Mouse (Mus musculus): Measurements from ENCODE around the gene Neurod2. TPM values are rescaled to one million over a fixed set of nuclear protein-coding genes. Genes with fewer than 3 reads are reported as not detected.
A peak's percentile ranks its signal among the peaks of the same experiment; 100 is the strongest.

The Neurod2 gene
- polyA plus RNA-seq, 1 experiment from 2014 or later, result 1.3 TPM

DNA sequence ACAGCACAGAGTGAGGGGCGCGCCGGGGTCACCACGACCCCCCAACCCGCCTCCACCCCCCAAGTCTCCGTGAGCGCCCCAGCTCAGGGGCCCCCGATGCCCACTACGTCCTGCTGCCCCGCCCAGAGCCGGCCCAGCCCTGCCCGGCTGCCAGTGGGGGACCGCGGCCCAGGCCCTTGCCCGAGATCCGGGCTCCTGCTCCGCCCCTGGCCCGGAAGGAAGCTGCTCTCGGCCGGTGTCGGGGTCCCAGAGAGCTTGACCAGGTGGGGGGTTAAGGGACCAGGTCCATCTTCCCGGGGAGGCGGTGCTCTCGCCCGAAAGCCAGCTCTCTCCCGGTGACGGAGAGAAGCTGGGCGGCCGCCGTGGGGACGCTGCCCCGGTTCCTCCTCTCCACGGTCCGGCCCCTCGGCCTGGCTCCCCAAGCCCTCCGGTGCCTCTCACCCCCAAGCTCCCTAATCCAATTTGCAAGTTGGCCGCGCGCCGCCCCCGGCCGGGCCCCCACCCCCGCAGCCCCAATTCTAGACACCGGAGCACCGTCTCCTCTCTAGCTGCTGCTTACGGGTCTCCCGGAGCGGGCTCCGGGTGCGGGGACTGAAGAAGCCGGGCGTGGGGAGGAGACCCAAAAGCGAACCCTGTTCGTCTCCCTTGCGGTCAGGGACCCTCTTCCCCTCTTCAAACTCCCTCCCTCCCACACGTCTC, 928 bp downstream of the Neurod2 start:
- Histone ChIP-seq H3K4me1 (peaks cover 26% of the 10 kb centered on the region), H3K27me3 (peaks cover 97% of the 10 kb centered on the region), H3K27ac (replicated peaks) (no peak overlapping the region), H3K36me3 (no peaks in the 10 kb centered on the region), H3K4me3 (peak overlapping the region; percentile 39), H3K9ac (replicated peaks) (0 out of 2 replicates have a peak overlapping the region, but pooled peaks have one; percentile 28), H3K9me3 (no peaks in the 10 kb centered on the region), H3K4me2 (replicated peaks) (peak overlapping the region; percentile 47)
- WGBS, result under 1% methylated on average over 51 of the region's 56 CpGs
- no peak for ATAC-seq (ENCODE audit: low FRiP score, low read depth)

DNA sequence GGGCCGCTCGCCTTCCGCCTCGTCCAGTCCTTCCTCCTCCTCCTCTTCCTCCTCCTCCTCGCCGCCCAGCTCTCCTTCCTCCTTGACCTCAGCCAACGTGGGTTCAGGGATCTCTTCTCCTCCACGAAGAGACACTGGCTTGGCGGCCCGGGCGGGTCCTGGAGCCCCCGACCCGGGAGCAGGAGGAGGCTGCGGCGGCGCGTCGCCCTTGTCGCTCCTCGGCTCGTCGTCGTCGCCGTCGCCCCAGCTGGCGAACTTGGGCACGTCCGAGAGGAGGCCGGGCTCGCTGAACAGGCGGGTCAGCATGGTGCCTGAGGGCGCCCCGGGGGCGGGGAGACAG, 1.4 kb downstream of the Neurod2 start:
- Histone ChIP-seq H3K36me3 (no peaks in the 10 kb centered on the region), H3K4me1 (peaks cover 26% of the 10 kb centered on the region), H3K9me3 (no peaks in the 10 kb centered on the region), H3K27me3 (peaks cover 97% of the 10 kb centered on the region), H3K4me3 (peak overlapping the region; percentile 39), H3K27ac (replicated peaks) (no peak overlapping the region), H3K4me2 (replicated peaks) (peak overlapping the region; percentile 47), H3K9ac (replicated peaks) (no peak overlapping the region)
- WGBS, result under 1% methylated on average over 35 of the region's 35 CpGs
- no peak for ATAC-seq (ENCODE audit: low FRiP score, low read depth)

DNA sequence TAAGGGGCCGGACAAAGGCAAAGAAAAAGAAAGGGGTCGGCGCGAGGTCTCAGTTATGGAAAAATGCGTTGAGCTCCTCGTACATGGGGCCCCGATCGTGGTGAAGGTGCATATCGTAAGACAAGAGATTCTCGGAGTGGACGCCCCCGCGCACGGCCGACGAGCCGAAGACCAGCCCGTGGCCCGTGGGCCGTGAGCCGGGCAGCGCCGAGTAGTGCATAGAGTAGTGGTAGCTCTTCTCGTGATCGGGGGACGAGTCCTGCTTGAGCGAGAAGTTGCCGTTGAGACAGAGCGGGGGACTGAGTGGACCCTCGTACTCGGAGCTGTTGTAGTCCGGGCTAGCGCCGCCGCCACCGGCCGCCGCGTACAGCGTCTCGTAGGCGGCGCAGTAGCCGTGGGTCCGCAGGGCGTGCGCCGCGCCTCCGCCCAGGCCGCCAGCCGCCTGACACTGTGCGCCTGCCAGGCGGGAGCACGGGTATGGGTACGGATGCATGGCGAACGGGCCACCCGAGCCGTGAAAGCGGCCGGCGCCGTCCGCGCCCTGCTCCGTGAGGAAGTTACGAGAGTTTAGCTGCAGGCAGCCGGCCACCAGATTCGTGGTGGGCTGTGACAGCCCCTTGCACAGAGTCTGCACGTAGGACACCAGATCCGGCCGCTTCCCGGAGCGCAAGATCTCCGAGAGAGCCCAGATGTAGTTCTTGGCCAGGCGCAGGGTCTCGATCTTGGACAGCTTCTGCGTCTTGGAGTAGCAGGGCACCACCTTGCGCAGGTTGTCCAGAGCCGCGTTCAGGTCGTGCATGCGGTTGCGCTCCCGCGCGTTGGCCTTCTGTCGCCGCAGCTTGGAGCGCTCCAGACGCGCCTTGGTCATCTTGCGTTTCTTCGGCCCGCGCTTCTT, 2.1 kb downstream of the Neurod2 start:
- Histone ChIP-seq H3K4me2 (replicated peaks) (peak overlapping the region; percentile 47), H3K4me1 (peaks cover 26% of the 10 kb centered on the region), H3K9ac (replicated peaks) (no peak overlapping the region; the same call in 1 of the 2 replicates), H3K36me3 (no peaks in the 10 kb centered on the region), H3K4me3 (peak overlapping the region; percentile 39), H3K9me3 (no peaks in the 10 kb centered on the region), H3K27me3 (peaks cover 98% of the 10 kb centered on the region), H3K27ac (replicated peaks) (no peak overlapping the region)
- no peak for ATAC-seq (ENCODE audit: low FRiP score, low read depth)
- under 1% methylated on average over 84 of the region's 97 CpGs for WGBS

DNA sequence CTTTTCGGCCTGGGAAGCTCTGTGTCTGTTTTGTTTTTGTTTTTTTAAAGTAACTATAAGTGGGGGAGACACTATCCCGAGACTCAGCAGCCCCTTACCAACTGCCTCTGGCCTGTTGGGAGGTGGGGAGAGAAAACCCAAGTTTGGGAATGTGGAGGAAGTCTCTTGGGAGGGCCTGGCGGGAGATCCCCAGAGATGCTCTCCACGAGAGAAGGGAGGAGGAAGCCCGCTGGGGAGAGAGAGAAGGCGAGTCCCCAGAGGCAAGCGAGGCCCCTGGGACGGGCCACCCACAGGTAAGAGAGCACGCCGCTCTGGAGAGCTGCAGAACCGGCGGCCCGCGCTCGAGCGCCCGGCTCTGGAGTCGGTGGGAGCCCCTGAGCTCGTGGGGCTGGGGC, 2.7 kb downstream of the Neurod2 start:
- Histone ChIP-seq H3K27me3 (peaks cover 98% of the 10 kb centered on the region), H3K36me3 (no peaks in the 10 kb centered on the region), H3K9ac (replicated peaks) (no peak overlapping the region), H3K4me3 (peak overlapping the region; percentile 39), H3K4me1 (peaks cover 26% of the 10 kb centered on the region), H3K9me3 (no peaks in the 10 kb centered on the region), H3K27ac (replicated peaks) (no peak overlapping the region), H3K4me2 (replicated peaks) (peak overlapping the region; percentile 47)
- under 1% methylated on average over 19 of the region's 19 CpGs for WGBS
- ATAC-seq (ENCODE audit: low FRiP score, low read depth), result no peak

DNA sequence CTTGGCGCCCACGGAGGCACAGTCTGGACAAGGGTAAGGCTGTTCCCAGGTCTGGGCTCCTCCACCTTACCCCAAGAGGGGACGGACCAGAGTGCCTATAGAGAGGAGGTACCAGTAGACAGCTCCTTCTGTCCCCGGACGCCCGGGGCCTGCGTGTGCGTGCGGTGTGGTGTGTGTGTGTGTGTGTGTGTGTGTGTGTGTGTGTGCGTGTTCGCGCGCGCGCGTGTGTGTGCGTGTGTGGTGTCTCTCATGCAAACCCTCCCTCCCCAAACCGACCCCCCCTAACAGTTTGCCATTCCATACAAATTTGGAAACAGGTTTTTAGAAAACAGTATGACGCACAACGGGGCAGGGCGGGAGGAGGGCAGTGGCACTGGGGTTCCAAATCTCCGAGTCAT, 3.6 kb downstream of the Neurod2 start:
- Histone ChIP-seq H3K4me1 (peaks cover 28% of the 10 kb centered on the region), H3K9me3 (no peaks in the 10 kb centered on the region), H3K9ac (replicated peaks) (no peak overlapping the region), H3K27ac (replicated peaks) (no peak overlapping the region), H3K4me3 (no peak overlapping the region), H3K4me2 (replicated peaks) (no peak overlapping the region), H3K27me3 (peaks cover 98% of the 10 kb centered on the region), H3K36me3 (no peaks in the 10 kb centered on the region)
- 3% methylated on average over 21 of the region's 22 CpGs for WGBS
- ATAC-seq (ENCODE audit: low FRiP score, low read depth), result no peak

DNA sequence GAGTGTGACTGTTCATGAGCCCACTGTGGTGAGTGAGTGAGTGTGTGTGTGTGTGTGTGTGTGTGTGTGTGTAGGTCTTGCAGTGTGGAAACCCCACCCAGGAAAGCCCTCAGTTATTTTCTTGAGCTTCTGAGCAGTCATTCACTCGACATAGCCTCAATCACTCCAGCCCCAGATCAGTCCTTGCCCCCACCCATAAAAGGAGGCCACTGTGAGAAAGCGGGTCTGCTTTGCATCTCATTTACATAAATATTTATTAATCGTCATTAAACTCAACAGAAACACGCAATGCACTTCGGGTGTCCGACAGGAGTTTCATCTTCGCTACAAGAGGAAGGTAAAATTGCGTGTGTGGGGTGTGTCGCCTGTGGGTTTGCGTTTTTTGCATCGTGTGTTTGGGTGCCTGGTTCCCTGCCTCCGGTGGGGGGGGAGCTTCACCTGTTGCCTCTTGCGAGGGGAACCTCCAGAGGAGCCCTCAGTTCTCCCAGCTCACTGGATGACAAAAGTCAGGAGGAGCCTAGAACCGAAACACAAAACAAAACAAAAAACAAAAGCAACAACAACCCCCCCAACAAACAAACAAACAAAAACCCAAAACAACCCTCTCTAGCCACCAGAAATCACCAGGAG, 4.1 kb downstream of the Neurod2 start:
- no peak for ATAC-seq (ENCODE audit: low FRiP score, low read depth)
- no peak overlapping the region for H3K4me2 ChIP-seq (replicated peaks)

DNA sequence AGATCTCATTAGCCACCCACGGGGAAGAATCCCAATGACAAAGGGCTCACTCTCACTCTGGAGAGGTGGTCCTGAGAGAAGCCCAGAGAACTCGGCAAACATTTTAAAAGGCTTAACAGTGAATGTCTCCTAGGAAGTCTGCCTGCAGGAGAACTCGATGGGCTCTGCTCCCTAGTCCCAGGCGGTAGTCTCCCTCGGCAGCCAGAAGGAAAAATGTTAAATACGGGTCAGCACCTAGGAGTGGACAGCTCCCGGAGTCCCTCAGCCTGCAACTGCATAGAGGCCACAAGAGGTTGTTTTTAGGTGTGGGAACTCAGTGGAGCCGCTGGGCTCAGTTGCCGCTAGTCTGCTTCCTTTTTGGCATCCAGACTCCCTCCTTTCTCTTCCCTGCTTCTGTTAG, 5.5 kb downstream of the Neurod2 start:
- no peak overlapping the region for H3K4me3 ChIP-seq
- no peak overlapping the region for H3K9ac ChIP-seq (replicated peaks)
- ATAC-seq (ENCODE audit: low FRiP score, low read depth), result no peak
- H3K9me3 ChIP-seq, result no peaks in the 10 kb centered on the region
- H3K36me3 ChIP-seq, result no peaks in the 10 kb centered on the region
- no peak overlapping the region for H3K4me2 ChIP-seq (replicated peaks)
- under 1% methylated on average over 9 of the region's 9 CpGs for WGBS
- no peak overlapping the region for H3K27ac ChIP-seq (replicated peaks)
- peaks cover 27% of the 10 kb centered on the region for H3K4me1 ChIP-seq
- peaks cover 98% of the 10 kb centered on the region for H3K27me3 ChIP-seq

More for the DNA sequence above, 4.1 kb downstream of the Neurod2 start:
- H3K27me3 ChIP-seq, result peaks cover 98% of the 10 kb centered on the region
- 5% methylated on average over 14 of the region's 14 CpGs for WGBS
- H3K27ac ChIP-seq (replicated peaks), result no peak overlapping the region
- H3K36me3 ChIP-seq, result no peaks in the 10 kb centered on the region
- H3K4me3 ChIP-seq, result no peak overlapping the region
- H3K9me3 ChIP-seq, result no peaks in the 10 kb centered on the region
- H3K9ac ChIP-seq (replicated peaks), result no peak overlapping the region
- peaks cover 29% of the 10 kb centered on the region for H3K4me1 ChIP-seq

DNA sequence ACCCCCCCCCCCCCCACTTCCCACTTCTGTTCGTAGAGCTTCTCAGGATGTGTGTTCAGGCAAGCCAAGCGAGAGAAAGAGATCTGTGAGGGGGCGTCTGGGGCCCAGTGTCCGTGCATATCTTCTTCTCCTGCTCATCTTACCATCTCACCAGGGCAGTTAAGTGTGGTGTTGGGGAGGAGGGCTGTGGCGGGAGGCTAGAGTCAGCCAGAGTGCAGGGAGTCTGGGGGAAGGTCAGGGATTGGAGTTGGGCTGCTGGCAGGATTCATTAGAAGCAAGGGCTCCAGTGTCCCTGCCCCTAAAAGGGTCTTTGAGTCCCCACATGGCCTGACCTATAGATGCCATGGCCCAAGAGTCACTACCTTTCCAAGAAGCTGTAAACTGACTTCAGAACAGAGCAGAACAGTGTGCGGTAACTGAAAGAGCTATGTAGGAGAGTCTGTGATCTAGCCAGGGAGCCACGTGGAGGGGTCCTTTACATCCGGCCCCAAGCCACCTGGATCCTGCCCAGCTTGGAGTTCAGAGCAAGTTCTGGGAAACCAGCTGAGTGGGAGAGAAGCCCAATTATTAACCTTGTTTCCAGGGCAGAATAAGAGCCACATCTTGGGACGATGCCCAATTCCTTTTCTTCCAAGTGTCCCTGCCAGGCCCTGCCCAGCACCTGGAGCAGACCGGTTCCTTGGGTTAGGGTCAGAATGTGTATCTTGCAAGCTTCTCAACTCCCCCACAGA, 6.1 kb downstream of the Neurod2 start:
- Histone ChIP-seq H3K9ac (replicated peaks) (no peak overlapping the region), H3K27me3 (peaks cover 98% of the 10 kb centered on the region), H3K4me1 (peaks cover 21% of the 10 kb centered on the region), H3K27ac (replicated peaks) (no peak overlapping the region), H3K4me3 (no peak overlapping the region), H3K4me2 (replicated peaks) (no peak overlapping the region), H3K9me3 (no peaks in the 10 kb centered on the region), H3K36me3 (no peaks in the 10 kb centered on the region)
- no peak for ATAC-seq (ENCODE audit: low FRiP score, low read depth)
- WGBS, result 3% methylated on average over 9 of the region's 10 CpGs

DNA sequence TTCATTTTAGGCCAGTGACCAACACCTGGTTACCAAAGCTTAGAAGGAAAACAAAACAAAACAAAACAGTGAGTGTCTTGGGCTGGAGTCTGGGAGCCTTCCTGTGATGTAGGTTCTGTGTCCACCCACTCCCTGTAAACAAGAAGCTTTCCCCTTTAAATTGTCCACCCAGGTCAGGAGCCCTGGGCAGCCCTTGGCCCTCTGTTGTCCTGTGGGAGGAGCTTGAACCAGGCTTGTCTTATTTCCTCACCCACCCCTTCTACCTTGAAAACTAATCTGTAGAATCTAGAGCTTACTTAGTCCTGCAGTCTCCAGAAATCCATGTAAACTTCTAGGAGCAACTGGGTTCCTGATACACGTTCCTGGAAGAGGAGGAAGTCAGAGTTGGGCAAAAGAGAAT, 7.3 kb downstream of the Neurod2 start:
- peaks cover 10% of the 10 kb centered on the region for H3K4me1 ChIP-seq
- no peak for ATAC-seq (ENCODE audit: low FRiP score, low read depth)
- H3K36me3 ChIP-seq, result no peaks in the 10 kb centered on the region
- H3K9ac ChIP-seq (replicated peaks), result no peak overlapping the region
- no peak overlapping the region for H3K27ac ChIP-seq (replicated peaks)
- no peak overlapping the region for H3K4me3 ChIP-seq
- H3K4me2 ChIP-seq (replicated peaks), result no peak overlapping the region
- H3K27me3 ChIP-seq, result peaks cover 98% of the 10 kb centered on the region
- H3K9me3 ChIP-seq, result no peaks in the 10 kb centered on the region
- WGBS, result 9% methylated on average over 1 of the region's 1 CpGs

DNA sequence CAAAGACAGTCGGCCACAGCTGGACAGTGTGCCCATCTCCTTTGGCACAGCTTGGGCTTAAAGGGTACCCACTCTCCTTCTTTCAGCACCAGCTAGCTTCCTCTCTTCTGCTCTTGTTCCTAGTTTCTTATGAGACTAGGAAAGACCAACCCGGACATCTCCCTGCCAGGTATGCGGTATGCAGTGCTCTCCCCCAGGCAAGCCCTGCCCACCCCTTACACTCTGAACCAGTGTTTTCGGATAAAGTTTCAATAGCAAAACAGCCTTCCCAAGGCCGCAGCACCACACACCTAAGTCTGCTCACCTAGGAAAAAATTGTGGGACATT, 7.8 kb downstream of the Neurod2 start:
- Histone ChIP-seq H3K9ac (replicated peaks) (no peak overlapping the region), H3K4me3 (no peak overlapping the region)
- WGBS, result 11% methylated on average over 5 of the region's 5 CpGs

DNA sequence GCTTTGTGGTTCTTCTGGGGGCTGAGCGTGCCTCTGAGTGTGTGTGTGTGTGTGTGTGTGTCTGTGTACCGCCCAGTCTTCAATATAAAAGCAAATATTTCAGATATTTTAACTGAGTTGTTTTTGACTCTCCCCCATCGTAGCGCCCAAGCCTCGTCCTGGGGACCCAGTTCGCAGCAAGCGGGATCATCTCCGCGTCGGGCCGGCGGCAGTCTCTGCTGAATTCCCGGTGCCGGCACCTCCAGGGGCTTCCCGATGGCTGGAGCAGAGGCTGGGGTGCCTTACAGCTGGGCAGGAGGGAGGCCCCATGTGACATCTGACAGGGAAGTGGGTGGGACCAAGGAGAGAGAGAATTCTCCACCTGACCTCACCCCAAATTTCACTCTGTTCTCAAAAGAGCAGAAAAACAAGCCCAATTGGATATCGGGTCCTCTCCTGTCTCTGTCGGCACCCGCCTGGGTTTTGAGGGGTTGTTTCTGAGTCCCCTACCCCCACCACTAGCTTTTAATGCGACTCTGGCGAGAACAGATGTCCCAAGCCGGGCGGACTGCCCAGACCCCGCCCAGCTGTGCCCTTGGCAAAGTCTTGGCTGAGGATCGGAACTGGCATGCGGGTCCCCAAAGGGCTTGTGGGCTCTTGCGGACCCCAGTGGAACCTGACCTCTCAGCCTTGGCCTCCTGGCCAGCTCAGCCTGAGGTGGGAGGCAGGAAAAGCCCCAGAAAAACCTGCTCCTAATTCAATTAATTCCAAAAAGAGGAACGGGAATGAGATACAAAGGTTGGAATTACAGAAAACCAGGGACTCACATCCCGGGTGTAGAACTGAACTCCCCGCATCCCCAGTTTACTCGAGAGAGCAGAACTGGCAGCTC, 8.4 kb downstream of the Neurod2 start:
- Histone ChIP-seq H3K4me3 (no peak overlapping the region), H3K4me1 (0 out of 2 replicates have a peak, but pooled peaks cover 4% of the 10 kb centered on the region), H3K36me3 (no peaks in the 10 kb centered on the region), H3K27me3 (peaks cover 100% of the 10 kb centered on the region), H3K9me3 (no peaks in the 10 kb centered on the region), H3K27ac (replicated peaks) (no peak overlapping the region), H3K9ac (replicated peaks) (no peak overlapping the region), H3K4me2 (replicated peaks) (no peak overlapping the region)
- under 1% methylated on average over 30 of the region's 30 CpGs for WGBS
- ATAC-seq (ENCODE audit: low FRiP score, low read depth), result no peak

More for the DNA sequence above, 7.8 kb downstream of the Neurod2 start:
- ATAC-seq (ENCODE audit: low FRiP score, low read depth), result no peak
- H3K27ac ChIP-seq (replicated peaks), result no peak overlapping the region
- H3K9me3 ChIP-seq, result no peaks in the 10 kb centered on the region
- H3K27me3 ChIP-seq, result peaks cover 98% of the 10 kb centered on the region
- H3K4me2 ChIP-seq (replicated peaks), result no peak overlapping the region
- peaks cover 5% of the 10 kb centered on the region for H3K4me1 ChIP-seq
- no peaks in the 10 kb centered on the region for H3K36me3 ChIP-seq

Data from midbrain, embryonic 12.5 days (tissue).